Mouse (Mus musculus) olfactory bulb, adult 2 months (tissue): ENCODE results near the gene Itpr2.

Experiments used
- CTCF ChIP-seq: fragments of 200-500 bp; IDR thresholded peaks from 2 replicates; pipeline ENCODE4 v1.5.1; 2012; ENCODE audit warnings: low read depth, mild to moderate bottlenecking, low read length, moderate library complexity; ENCODE audit not compliant: insufficient read depth
- POLR2A ChIP-seq: fragments of 200-500 bp; IDR thresholded peaks from 2 replicates; pipeline ENCODE4 v1.6.1; 2012; ENCODE audit warnings: mild to moderate bottlenecking, low read depth, low read length, moderate library complexity; ENCODE audit not compliant: insufficient read depth

DNA sequence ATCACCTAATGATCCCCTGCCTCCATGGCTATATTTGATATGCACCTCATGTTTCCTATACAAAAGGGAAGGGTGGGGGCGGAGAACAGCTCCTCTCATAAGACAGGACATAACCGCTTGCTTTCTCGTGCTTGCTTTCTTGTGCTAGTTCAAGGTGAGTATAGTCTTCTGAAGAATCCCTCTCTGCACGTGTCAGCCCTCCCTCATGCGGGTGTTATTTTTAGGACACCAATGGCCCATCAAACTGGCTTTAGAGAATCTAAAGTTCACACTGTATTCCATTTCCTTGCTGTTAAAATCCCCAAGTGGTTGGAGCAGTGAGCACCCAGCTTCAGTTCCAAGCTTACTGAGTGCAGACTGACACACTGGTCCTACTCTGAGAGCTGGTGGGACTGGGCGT is 252.9 kb downstream of the Itpr2 start:
- TF ChIP-seq POLR2A = no peak
- TF ChIP-seq CTCF = no peak
